Mouse (Mus musculus) neutrophil, adult 5-6 weeks (primary cell): ENCODE data around the gene Slc4a11. TPM values are rescaled to one million over a fixed set of nuclear protein-coding genes. Genes with fewer than 3 reads are reported as not detected.
"Not testable (repeated sequence)": the region's sequence is repeated elsewhere in the genome, so short reads cannot be mapped to it uniquely, and the experiment has no call there.

Experiments used
- ATAC-seq: fragments of 151-379, 151-347 bp; 2 replicates; pipeline ENCODE4 v1.8.0; 2017; ENCODE audit warnings: mild to moderate bottlenecking, moderate TSS enrichment; ENCODE audit not compliant: insufficient number of reproducible peaks, poor library complexity, low FRiP score, severe bottlenecking; ENCODE audit errors: extremely low read depth
- total RNA-seq: library from RNA; stranded (forward); fragments of 200-1000 nt; gene quantifications from 2 replicates; pipeline ENCODE4 v1.2.3, GENCODE M21; 2017

Gene Slc4a11
- total RNA-seq, 1 experiment from 2014 or later = 3.1 TPM

GRCm38 (mm10) chr2:130689011-130689410 is 8.3 kb downstream of the Slc4a11 start:
- ATAC-seq = no peak

DNA sequence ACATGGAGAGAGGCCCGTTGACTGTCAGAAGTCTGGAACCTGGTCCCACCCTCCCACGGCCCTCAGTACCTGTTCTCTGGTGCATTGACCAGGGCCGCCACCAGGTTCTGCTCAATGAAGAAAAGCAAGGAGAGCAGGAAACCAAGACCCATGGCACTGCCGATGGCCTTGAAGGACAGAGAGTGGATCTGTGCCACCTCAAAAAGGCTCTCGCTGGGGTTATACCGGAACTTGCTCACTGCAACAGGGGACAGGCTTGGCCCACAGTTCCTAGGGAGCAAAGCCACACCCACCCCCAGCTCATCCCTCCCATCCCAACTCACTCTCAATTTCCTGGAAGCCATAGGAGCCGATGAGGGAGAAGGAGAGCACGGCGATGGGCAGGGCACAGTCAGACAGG is 11.9 kb downstream of the Slc4a11 start:
- no peak for ATAC-seq

- no peak for ATAC-seq
Observed at GRCm38 (mm10) chr2:130681531-130681930, 15.8 kb downstream of the Slc4a11 start.

DNA sequence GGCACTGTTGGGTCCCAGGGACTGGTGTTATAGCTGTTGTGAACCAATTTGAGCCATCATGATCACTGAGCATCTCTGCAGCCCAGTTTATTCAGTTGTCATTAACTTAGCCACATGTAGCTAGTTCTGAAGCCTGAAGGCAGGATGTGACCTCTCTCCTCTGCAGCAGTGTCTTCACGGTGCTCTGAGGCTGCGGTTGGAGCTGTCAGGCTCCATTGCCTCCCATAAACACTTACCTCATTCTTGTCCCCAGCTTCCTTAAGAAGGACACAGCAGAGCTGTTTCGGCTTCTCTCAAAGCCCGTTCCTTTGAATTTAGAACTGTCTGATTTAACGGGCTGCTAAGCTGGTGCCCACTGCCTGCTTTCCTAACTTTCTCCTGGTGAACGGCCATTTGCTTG is 17.4 kb downstream of the Slc4a11 start:
- ATAC-seq = peak; percentile 42; the same call in 1 of the 2 replicates

GRCm38 (mm10) chr2:130679154-130679553 is 18.2 kb downstream of the Slc4a11 start:
- ATAC-seq = no peak

DNA sequence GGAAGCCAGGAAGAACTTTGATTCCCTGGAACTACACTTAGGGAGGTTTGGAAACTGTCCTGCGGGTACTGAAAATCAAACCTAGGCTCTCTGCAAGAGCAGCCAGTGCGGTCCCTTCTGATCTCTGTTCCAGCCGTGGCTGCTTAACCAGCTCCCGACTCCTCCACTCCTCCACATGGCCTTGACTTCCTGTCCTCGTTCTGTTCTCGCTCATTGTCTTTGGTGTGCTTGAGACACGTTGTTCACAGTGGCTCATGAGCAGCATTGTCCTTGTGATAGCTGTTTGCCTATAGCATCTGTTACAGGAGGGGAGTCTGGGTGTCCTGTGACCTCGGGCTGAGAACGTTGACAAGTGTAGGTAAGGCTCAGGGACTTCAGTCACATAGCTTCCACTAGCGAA is 20.1 kb downstream of the Slc4a11 start:
- no peak for ATAC-seq

DNA sequence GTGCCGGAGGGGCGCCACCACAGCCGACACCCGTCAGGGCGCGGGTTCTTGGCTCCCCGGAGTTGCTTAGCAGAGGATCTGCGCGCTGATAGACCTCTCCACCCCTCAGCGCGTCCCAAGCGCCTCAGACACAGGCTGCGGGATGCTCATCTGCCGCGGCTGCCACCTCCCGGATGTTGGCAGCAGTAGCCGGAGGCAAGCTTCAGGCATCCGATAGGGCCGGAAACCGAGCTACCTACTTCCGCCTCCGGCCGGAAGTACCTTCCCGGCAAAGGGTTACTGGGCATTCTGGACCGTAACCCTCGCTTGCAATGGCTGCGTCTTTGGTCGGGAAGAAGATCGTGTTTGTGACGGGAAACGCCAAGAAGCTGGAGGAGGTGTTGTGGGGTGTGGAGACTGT is 29.8 kb downstream of the Slc4a11 start, which contains the start of gene Itpa:
TSS of gene Itpa (plus strand) at position 52 of the 400 bp plus-strand sequence.
- peak; percentile 90 for ATAC-seq

- ATAC-seq = peak; percentile 59
Observed at GRCm38 (mm10) chr2:130664102-130664701, 33.1 kb downstream of the Slc4a11 start, which contains the start of gene Ddrgk1. Ddrgk1 (minus strand) TSS chr2:130664659.

DNA sequence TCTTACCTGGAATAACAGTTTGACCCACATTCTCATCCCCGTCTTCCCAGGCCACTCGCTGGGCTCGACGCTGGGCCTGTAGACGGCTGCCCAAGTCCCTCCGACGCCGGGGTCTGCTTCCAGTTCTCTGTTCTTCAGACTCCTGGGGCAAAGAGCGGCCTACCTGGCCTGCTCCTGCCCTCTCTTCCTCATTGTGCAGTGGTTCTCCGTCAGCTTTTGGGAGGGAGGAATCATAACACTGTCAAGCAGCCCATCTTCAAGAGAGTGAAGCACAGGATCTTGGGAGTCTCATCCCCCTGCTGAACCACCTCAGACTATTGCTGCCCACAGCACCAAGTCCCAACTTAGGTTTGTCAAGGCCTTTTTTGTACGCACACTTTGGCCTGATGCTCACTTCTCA is 34.0 kb downstream of the Slc4a11 start:
- no peak for ATAC-seq

DNA sequence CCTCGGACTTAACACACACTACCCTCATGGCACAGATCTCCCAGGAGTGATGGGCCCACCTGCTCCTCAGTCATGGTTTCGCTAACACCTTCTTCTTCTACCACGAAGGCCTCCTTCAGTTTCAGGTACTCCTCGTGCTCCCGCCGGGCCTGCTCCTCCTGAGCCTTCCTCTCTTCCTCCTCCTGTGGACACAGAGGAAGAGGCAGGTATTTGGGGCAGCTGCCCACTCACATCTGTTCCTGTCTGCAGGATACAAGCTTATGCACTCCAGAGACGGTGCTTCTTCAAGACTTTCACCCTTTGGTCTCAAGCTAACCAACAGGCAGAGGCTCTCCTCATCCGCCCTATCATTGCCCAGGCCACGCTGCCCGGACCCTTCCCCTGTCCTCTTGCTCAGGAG is 38.8 kb downstream of the Slc4a11 start:
- no peak for ATAC-seq

GRCm38 (mm10) chr2:130657541-130657940 is 39.8 kb downstream of the Slc4a11 start:
- no peak for ATAC-seq

DNA sequence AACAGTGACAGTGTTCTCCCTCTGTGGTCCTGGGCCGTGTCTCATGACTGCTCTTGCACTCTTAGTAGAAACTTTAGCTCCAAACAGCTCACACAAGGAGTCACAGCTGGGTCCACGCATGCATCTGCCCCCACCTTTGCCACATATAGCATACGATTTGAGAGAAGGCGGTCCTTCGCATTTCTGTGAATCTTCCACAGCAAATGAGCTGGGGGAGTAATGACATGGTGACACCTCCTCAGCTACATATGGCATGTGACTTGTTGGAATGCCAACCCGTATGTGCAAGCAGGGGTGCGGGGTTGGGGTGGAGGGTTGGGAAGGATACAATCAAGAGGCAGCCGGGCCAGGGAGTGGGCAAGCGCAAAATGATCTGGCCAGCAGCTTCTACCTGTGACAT is 40.8 kb downstream of the Slc4a11 start:
- no peak for ATAC-seq

DNA sequence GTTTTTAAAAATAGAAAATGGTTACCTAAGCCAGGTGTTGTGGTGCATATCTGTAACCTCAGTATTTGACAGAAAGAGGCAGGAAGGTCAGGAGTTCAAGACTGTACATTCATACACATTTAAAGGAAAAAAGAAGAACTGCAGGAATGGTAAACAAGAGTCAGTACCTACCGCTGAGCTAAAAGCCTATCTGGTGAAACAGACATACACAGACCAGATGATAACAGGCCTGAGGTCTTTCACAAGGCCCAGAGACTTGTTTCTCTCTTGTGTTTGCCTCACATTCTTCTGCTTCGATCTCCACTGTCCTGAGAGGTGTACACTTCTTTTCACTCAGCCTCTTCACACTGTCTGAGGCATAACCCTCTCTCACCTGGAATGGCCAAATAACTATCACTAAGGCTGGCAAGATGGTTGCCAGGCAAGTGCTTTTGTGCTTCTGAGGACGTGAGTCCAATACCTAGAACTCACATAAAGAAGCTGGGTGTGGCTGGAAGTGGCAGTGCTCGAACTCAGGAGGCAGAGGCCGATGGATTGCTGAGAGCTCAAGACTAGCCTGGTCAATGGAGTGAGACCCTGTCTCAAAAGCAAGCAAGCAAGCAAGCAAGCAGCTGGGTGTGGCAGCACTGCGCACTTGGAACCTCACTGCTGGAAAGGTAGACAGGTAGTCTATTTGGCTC is 41.5 kb downstream of the Slc4a11 start:
- ATAC-seq = no peak

DNA sequence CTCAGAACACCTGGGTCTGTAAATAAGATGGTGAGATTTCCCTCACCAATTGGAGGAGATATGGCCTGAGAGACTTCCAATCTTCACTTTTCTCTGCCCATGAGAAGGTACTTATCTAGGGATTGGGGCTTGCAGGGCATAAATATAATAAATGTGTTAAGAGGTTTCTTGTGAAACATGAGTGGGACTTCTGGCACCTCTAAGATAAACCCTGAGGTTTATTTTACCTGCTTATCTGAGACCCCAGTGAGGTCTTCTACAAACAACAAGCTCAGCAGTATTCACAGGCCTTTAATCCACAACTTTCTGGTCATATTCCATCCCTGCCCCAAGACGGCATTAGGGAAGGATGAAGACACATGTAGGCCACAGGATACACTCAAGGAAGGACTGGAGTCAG is 43.6 kb downstream of the Slc4a11 start:
- ATAC-seq = no peak

DNA sequence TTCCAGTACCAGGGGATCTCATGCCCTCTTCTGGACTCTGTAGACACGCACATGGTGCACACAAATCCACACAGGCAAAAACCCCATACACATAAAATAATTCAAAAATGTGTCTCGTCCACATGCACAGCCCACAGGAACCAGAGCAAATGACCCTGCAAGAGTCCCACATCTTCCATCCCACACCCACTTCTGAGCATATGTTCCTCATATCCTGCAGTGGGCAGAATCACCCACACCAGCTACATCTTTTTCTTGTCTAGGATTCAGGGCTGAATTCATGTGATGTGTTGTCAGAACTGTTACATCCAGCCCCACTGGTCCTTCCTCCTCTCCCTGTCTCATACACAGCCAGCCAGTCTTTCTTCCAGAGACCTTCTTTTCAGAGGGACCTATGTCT is 44.0 kb downstream of the Slc4a11 start:
- ATAC-seq = no peak

GRCm38 (mm10) chr2:130649028-130649427 is 48.3 kb downstream of the Slc4a11 start:
- ATAC-seq = not testable (repeated sequence)

- no peak for ATAC-seq
Observed at GRCm38 (mm10) chr2:130645198-130645597, 52.1 kb downstream of the Slc4a11 start.

DNA sequence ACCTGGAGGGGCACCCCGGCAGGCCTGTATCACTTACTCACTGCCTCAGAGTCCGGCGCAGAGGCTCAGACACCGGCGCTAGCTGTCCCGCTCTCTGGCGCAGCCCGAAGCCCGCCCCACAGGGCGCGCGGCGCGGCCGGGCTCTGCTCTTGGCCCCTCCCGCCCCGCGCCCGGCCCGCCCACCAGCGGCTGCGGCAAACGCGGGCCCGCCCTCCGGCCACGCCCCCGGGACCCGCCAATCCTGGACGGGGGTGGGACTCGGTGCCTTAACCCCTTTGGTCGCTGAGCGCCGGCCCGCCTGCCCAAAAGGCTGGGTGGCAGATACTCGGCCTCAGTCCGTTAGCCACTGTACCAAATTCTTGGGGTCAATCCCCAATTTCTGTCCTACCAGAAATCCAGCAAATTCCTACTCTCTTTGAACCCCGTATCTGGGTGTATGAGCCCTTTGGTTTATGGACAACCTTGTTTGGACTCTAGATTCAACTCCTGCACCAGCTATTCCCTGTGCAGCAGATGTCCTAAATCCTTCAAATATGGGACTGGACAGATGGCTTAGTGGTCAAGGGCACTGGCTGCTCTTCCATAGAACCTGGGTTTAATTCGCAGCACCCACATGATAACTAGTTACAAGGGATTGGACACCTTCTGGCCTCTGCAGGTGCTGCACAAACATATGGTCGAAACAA is 54.5 kb downstream of the Slc4a11 start, which contains the start of gene Lzts3:
TSS of gene Lzts3 (minus strand) at position 120 of the 686 bp plus-strand sequence.
- ATAC-seq = peak; percentile 60

GRCm38 (mm10) chr2:130642197-130642660 is 55.1 kb downstream of the Slc4a11 start:
- ATAC-seq = no peak
